Mouse (Mus musculus) forebrain, embryonic 16.5 days (tissue): ENCODE measurements around the gene Tgfbr3l. TPM values are rescaled to one million over a fixed set of nuclear protein-coding genes. Genes with fewer than 3 reads are reported as not detected.
A peak's percentile ranks its signal among the peaks of the same experiment; 100 is the strongest.
"Not testable (repeated sequence)": the region's sequence is repeated elsewhere in the genome, so short reads cannot be mapped to it uniquely, and the experiment has no call there.

Experiments
- ATAC-seq: fragments of 200-750 bp; cut with Nextera tagmentation; 2 replicates; pipeline ENCODE4 v1.8.0; 2017; ENCODE audit warnings: mild to moderate bottlenecking, moderate library complexity
- H3K27ac ChIP-seq: fragments of 300-500 bp; sonication (generic); 2 replicates; pipeline ENCODE4 v1.5.1; 2014; ENCODE audit warnings: low read length, control low read depth
- H3K27me3 ChIP-seq: fragments of 300-500 bp; sonication (generic); replicated peaks from 2 replicates; pipeline ENCODE4 v1.6.1; 2014; ENCODE audit warnings: low read length; ENCODE audit not compliant: control insufficient read depth, insufficient read depth
- H3K36me3 ChIP-seq: fragments of 300-500 bp; sonication (generic); 2 replicates; pipeline ENCODE4 v1.6.1; 2014; ENCODE audit not compliant: control insufficient read depth, insufficient read depth
- H3K4me1 ChIP-seq: fragments of 300-500 bp; sonication (generic); replicated peaks from 2 replicates; pipeline ENCODE4 v1.6.1; 2014; ENCODE audit warnings: low read length; ENCODE audit not compliant: control insufficient read depth, insufficient read depth
- H3K4me2 ChIP-seq: fragments of 300-500 bp; sonication (generic); 2 replicates; pipeline ENCODE4 v1.6.1; 2014; ENCODE audit warnings: mild to moderate bottlenecking, low read length, control low read depth
- H3K4me3 ChIP-seq: fragments of 300-500 bp; sonication (generic); replicated peaks from 2 replicates; pipeline ENCODE4 v1.5.1; 2014; ENCODE audit warnings: mild to moderate bottlenecking, low read length, control low read depth
- H3K9ac ChIP-seq: fragments of 300-500 bp; sonication (generic); replicated peaks from 2 replicates; pipeline ENCODE4 v1.6.1; 2014; ENCODE audit warnings: low read depth, low read length, control low read depth
- H3K9me3 ChIP-seq: fragments of 300-500 bp; sonication (generic); 2 replicates; pipeline ENCODE4 v1.6.1; 2016; ENCODE audit warnings: low read length; ENCODE audit not compliant: control insufficient read depth
- WGBS: fragments of 180-500 bp; shearing (Covaris S2); extraction: QIAGEN DNeasy Blood & Tissue Kit; methylation state at CpG from one replicate; pipeline ENCODE4 v1.1.7; 2014; 5-methylcytosine and 5-hydroxymethylcytosine counted together
- polyA plus RNA-seq: library from polyadenylated mRNA; unstranded; fragments of >200 nt; fragmentation: Nextera tagmentation; extraction: Ambion mirVana; gene quantifications from 2 replicates; pipeline ENCODE4 v1.2.1, GENCODE M21; 2015

Gene Tgfbr3l
- polyA plus RNA-seq, 1 experiment from 2014 or later, result 3.3 TPM

DNA sequence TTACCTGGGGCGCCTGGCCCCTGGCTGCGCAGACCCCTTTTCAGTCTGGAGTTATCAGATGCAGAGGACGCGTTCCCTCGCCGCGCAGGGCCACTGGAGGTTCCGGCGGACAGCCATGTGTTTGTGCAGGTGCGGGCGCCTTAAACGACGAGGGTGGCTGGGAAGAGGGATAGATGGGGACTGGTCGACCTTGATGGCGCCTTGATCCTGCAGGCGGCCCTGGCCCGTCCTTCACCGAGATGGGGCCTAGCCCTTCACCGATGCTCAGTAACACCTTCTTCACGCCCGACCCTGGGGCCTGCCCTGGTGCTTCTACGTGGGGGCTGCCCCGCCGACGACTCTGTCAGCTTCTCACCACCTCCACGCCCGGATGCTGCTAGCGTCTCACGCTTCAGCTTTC is 1.2 kb downstream of the Tgfbr3l start:
- Histone ChIP-seq H3K4me2 (no peak overlapping the region), H3K27me3 (no peaks in the 10 kb centered on the region), H3K36me3 (peaks cover 31% of the 10 kb centered on the region), H3K27ac (no peak overlapping the region), H3K4me1 (peaks cover 12% of the 10 kb centered on the region), H3K9me3 (no peaks in the 10 kb centered on the region), H3K4me3 (no peak overlapping the region), H3K9ac (no peak overlapping the region)
- ATAC-seq, result no peak
- WGBS, result 22% methylated on average over 29 of the region's 29 CpGs

DNA sequence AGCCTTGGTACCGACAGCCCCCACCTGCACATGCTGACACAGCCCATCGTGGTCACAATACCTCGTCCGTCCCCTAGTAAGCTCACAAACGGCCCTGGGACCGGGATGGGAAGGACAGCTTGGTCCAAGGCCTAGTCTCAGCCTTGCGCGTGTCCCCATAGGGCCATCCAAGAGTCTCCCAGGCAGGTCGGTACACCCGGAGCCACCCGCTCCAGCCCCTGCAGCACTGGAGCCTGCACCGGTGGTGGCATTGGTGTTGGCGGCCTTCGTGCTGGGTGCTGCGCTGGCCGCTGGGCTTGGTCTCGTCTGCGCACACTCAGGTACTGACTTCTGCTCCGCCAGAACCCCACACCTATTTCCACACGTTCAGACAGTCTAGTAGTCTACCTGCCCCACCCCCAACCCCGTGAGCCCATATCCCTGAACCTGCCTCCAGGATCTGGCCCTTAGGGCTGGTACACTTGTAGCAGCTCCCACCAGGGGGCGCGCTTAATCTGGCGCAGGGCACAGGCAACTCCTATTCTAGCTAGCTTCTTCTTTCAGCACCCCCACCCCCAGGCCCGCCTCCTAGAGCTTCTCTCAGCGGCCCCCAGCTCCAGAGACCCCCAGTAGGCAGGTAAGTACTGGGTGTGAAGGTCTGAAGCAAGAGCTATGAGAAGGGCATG is 2.4 kb downstream of the Tgfbr3l start:
- H3K4me3 ChIP-seq, result no peak overlapping the region
- WGBS, result 35% methylated on average over 26 of the region's 26 CpGs
- H3K4me2 ChIP-seq, result no peak overlapping the region
- H3K9me3 ChIP-seq, result no peaks in the 10 kb centered on the region
- H3K27ac ChIP-seq, result no peak overlapping the region
- H3K9ac ChIP-seq, result no peak overlapping the region
- peaks cover 20% of the 10 kb centered on the region for H3K36me3 ChIP-seq
- no peaks in the 10 kb centered on the region for H3K27me3 ChIP-seq
- H3K4me1 ChIP-seq, result peaks cover 15% of the 10 kb centered on the region
- ATAC-seq, result peak; percentile 26

DNA sequence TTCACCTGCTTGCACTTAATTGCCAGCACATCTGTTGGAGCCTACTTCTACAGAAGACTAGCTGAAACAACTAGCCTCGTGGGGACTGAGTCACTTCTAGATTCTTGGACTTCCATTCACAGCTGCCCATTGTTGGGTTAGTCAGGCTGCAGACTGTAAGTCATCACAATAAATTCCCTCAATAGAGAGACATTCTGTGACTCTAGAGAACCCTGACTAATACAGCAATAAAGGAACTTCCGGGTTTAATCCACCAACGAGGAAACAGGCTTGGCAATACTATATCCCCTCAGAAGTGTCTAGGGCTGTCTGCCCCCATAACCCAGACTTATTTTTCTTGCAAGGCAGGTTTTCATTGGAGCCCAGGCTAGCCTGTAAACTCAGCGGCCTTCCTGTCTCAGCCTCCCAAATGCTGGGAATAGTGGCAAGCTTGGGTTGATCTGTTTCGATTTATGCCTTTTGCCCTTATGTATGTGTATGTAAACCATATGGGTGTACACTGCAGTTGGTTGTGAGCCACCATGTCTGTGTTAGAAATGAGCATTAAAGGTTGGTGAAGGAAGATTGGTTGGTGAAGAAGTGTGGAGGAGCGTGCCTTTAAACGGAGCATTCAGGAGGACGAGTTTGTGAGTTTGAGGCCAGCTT is 4.2 kb downstream of the Tgfbr3l start:
- Histone ChIP-seq H3K4me3 (peak overlapping the region; percentile 97), H3K4me1 (peaks cover 26% of the 10 kb centered on the region), H3K27ac (peak overlapping the region; percentile 94), H3K27me3 (no peaks in the 10 kb centered on the region), H3K9me3 (no peaks in the 10 kb centered on the region), H3K9ac (peak overlapping the region; percentile 92), H3K36me3 (peaks cover 7% of the 10 kb centered on the region; the same call in 1 of the 2 replicates), H3K4me2 (peak overlapping the region; percentile 60)
- 45% methylated on average over 8 of the region's 8 CpGs for WGBS
- ATAC-seq, result no peak

DNA sequence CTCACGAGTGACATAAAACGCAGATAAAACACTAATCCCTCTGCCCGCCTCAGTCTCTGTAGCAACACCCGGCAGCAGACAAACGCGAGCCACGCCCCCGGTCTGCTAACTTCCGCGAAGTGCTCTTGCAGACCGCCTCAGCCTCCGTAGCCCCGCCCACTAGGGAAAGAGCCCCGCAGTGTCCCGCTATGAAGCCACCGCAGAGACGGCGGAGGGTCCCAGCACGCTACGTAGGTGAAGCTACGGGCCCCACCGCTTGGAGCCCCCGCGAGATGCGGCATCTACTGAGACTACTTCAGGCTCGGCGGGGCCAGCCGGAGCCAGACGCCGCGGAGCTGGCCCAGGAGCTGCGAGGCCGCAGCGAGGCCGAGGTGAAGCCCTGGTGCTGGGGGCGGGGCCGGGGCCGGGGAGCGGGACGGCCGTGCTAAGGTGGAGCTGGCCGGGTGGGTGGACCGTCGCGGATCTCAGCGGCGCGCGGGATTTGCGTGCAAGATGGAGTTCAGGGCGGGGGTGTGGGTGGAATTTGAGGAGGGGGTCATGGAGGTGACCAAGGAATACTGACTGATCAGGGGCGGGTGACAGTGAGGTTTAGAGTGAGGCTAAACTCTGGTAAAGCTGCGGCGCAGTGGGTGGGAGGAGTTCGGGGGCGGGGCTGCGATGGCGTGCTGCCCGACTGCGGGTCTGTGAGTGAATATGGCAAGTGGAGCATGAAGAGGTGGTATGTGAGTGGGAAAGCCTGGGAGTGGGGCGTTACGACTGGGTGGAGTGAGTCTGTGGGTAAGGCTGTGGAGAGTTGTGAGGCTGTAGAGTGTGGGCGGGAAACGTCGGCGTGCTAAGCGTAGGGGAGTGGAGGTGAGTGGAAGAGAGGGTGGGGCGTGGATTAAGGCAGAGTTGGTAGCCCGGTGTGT is 5.2 kb downstream of the Tgfbr3l start, which contains the start of gene Snapc2:
Gene Snapc2, plus strand, starts transcription at position 147 of the 908 bp plus-strand sequence.
- Histone ChIP-seq H3K27me3 (no peaks in the 10 kb centered on the region), H3K4me1 (peaks cover 35% of the 10 kb centered on the region), H3K27ac (peak within 1 kb of the TSS; percentile 94), H3K4me3 (peak within 1 kb of the TSS; percentile 97), H3K9me3 (no peaks in the 10 kb centered on the region), H3K4me2 (peak within 1 kb of the TSS; percentile 60), H3K36me3 (peaks cover 4% of the 10 kb centered on the region; the same call in 1 of the 2 replicates), H3K9ac (peak within 1 kb of the TSS; percentile 92)
- WGBS, result under 1% methylated on average over 67 of the region's 69 CpGs
- ATAC-seq, result peak; percentile 86

DNA sequence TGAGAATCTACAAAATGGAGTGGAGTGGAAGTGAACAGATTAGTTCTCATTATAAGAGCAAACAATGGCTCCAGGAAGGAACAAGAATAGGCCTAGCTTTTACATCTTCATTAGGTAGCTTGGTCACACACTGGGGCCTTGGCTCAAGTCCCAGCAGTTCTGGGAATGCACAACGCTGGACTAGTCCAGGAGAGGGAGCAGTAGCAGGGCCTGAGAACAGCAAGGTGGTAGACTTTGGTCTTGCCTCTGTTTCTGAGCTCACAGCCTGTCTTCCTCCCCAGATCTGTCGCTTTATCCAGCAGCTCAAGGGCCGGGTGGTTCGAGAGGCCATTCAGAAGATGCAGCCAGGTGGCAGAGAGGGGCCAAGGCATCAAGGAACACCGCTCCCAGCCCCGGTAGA is 6.0 kb downstream of the Tgfbr3l start:
- peak overlapping the region; percentile 60 for H3K4me2 ChIP-seq
- H3K9me3 ChIP-seq, result no peaks in the 10 kb centered on the region
- 42% methylated on average over 6 of the region's 6 CpGs for WGBS
- 0 out of 2 replicates have a peak overlapping the region, but pooled peaks have one; percentile 15 for H3K9ac ChIP-seq
- ATAC-seq, result no peak
- H3K27me3 ChIP-seq, result no peaks in the 10 kb centered on the region
- H3K4me1 ChIP-seq, result peaks cover 35% of the 10 kb centered on the region
- H3K36me3 ChIP-seq, result peaks cover 4% of the 10 kb centered on the region; the same call in 1 of the 2 replicates
- H3K27ac ChIP-seq, result peak overlapping the region; percentile 94
- H3K4me3 ChIP-seq, result peak overlapping the region; percentile 97

DNA sequence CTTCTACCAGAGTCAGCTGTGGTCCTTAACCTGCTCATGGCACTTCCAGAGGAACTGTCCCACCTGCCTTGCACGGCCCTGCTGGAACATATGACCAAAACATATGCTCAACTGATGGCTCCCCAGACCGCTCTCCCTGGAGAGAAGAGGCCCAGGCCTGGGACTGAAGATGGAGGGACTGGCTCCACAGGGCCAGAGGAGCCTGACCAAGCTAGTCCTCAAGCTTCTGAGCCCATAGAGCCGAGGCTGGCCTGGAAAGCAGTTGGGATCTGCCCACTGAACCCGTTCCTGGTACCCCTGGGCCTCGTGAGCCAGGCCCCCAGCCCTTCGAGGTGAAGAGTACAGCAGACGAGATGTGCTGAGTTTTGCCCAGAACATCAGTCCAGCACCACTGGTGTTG is 7.5 kb downstream of the Tgfbr3l start:
- ATAC-seq, H3K9me3 ChIP-seq, H3K4me2 ChIP-seq, H3K27ac ChIP-seq, H3K4me3 ChIP-seq, H3K36me3 ChIP-seq, H3K27me3 ChIP-seq, H3K9ac ChIP-seq: not testable (repeated sequence)
- H3K4me1 ChIP-seq, result peaks cover 42% of the 10 kb centered on the region
- 92% methylated on average over 7 of the region's 7 CpGs for WGBS

DNA sequence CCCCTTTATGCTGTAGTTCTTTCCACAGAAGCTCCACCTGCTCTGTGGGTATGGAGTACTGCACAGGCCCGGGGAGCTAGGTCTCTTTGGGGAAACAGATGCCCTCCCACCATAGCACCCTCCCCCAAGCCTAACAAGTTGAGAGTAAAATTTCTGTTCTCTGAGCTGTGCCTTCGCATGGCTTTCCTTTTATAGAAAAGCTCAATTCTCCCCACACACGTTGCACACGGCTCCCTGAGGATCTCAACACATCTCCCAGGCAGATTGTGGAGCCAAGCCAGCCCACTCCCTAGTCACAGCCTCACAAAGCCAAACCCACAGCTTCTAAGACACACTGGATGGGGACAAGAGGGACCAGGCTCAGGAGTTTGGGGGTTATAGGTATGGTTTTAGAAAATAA is 8.9 kb downstream of the Tgfbr3l start:
- Histone ChIP-seq H3K4me1 (peaks cover 42% of the 10 kb centered on the region), H3K9ac (peak overlapping the region; percentile 96), H3K27ac (peak overlapping the region; percentile 97), H3K27me3 (no peaks in the 10 kb centered on the region), H3K4me2 (peak overlapping the region; percentile 74), H3K9me3 (no peaks in the 10 kb centered on the region), H3K4me3 (peak overlapping the region; percentile 69), H3K36me3 (peaks cover 11% of the 10 kb centered on the region; the same call in 1 of the 2 replicates)
- 36% methylated on average over 4 of the region's 4 CpGs for WGBS
- ATAC-seq, result no peak

DNA sequence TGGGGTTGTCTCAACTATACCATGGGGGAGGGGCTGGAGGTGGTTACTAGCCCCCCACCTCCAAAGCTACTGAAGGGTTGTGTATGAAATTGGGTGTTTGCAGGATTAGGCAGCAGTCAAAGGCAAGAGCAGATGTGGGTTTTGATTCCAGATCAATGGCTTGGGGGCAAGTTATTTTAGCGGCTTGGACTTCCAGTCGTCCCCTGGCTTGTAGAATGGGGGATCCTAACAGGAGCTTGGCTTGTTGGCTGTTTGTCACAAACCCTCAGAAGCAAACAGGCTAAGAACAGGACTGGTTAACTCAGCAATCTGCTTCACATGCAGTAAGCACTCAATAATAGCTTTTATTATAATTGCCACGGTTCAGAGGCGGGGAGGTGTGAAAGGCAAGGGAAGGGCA is 9.3 kb downstream of the Tgfbr3l start:
- H3K27ac ChIP-seq, result peak overlapping the region; percentile 97
- 46% methylated on average over 4 of the region's 4 CpGs for WGBS
- peak overlapping the region; percentile 96 for H3K9ac ChIP-seq
- peaks cover 41% of the 10 kb centered on the region for H3K4me1 ChIP-seq
- no peaks in the 10 kb centered on the region for H3K27me3 ChIP-seq
- no peaks in the 10 kb centered on the region for H3K9me3 ChIP-seq
- no peak for ATAC-seq
- peaks cover 11% of the 10 kb centered on the region; the same call in 1 of the 2 replicates for H3K36me3 ChIP-seq
- peak overlapping the region; percentile 69 for H3K4me3 ChIP-seq
- H3K4me2 ChIP-seq, result peak overlapping the region; percentile 74

DNA sequence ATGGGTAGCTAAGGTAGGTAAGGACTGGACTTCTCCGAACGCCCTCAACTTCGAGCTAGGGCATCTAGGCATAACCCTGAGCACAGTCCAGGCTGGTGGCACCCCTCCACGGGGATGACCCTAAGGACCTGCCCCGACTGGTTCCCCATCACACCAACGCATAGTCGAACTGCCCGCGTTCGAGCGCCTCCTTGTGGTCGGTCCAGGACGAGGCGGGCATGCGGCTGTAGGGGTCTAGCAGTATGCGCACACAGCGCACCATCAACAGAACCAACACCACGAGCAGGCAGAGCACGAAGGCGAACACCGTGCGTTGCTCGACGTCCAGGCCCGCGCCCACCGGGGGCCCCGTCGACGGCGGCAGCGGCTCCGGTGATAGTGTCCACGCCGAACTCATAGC is 10.2 kb downstream of the Tgfbr3l start:
- Histone ChIP-seq H3K9me3 (no peaks in the 10 kb centered on the region), H3K4me1 (peaks cover 38% of the 10 kb centered on the region), H3K36me3 (peaks cover 11% of the 10 kb centered on the region; the same call in 1 of the 2 replicates), H3K27me3 (no peaks in the 10 kb centered on the region), H3K4me2 (peak overlapping the region; percentile 74), H3K9ac (peak overlapping the region; percentile 96), H3K4me3 (peak overlapping the region; percentile 69), H3K27ac (peak overlapping the region; percentile 97)
- peak; percentile 55 for ATAC-seq
- 3% methylated on average over 32 of the region's 35 CpGs for WGBS
